In genomic region chr9:50884093-50884492, GRCm38 (mm10) we compare ENCODE assay signal across 11 mouse cellular contexts. TPM values are rescaled to one million over a fixed set of nuclear protein-coding genes. Genes with fewer than 3 reads are reported as not detected.
A peak's percentile ranks its signal among the peaks of the same experiment; 100 is the strongest.
DNase-seq lines count a peak whose midpoint lies in the region; ATAC-seq and TF ChIP-seq lines count a peak whose summit lies in the region.
"Had no signal": no experiment of that assay in that cellular context is flagged by ENCODE, and none has a peak within 500 bp of the region (broad histone marks: within the 10 kb centered on the region; RNA-seq: fewer than 3 reads in every experiment).

No protein-coding gene starts in this region.

- no peak for DNase-seq in heart, embryonic 10.5 days (ENCODE audit: low spot score)
- DNase-seq in lung, postnatal 10 days = no peak
- no peak for DNase-seq in limb, embryonic 14.5 days (ENCODE audit: low spot score)
- no peak for DNase-seq in cerebellum, adult 2 months
- DNase-seq: cerebellum, postnatal 36 days had no signal

- no peak for TF ChIP-seq POLR2A in embryonic fibroblast, embryonic 13.5 days (IDR thresholded peaks at IDR 0.05; ENCODE audit: low read depth, low read length)
- TF ChIP-seq POLR2A in limb, embryonic 14.5 days (IDR thresholded peaks at IDR 0.05; ENCODE audit: borderline replicate concordance, extremely low read depth, insufficient read depth, insufficient read length) = no peak
- TF ChIP-seq POLR2A in cerebellum, adult 2 months (IDR thresholded peaks at IDR 0.05; ENCODE audit: borderline replicate concordance, insufficient read depth, low read length) = no peak

- no peak overlapping the region for H3K9ac ChIP-seq in heart, embryonic 12.5 days
- H3K9ac ChIP-seq in lung, embryonic 15.5 days = no peak overlapping the region
- no peak overlapping the region for H3K9ac ChIP-seq in limb, embryonic 14.5 days (ENCODE audit: low read depth, low read length, severe bottlenecking)
- H3K9ac ChIP-seq in kidney, embryonic 14.5 days (ENCODE audit: low read depth, low read length) = no peak overlapping the region
- H3K9ac ChIP-seq: forebrain, embryonic 15.5 days had no signal

- H3K4me1 ChIP-seq in heart, embryonic 12.5 days (replicated peaks) = peaks cover 40% of the 10 kb centered on the region
- H3K4me1 ChIP-seq in heart, embryonic 10.5 days = peaks cover 30% of the 10 kb centered on the region
- peaks cover 48% of the 10 kb centered on the region for H3K4me1 ChIP-seq in lung, embryonic 15.5 days
- peaks cover 30% of the 10 kb centered on the region for H3K4me1 ChIP-seq in embryonic fibroblast, embryonic 13.5 days (ENCODE audit: control insufficient read depth, insufficient read depth, low read length)
- peaks cover 21% of the 10 kb centered on the region for H3K4me1 ChIP-seq in limb, embryonic 14.5 days (ENCODE audit: control insufficient read depth, insufficient read depth, low read length)
- H3K4me1 ChIP-seq in kidney, embryonic 14.5 days (ENCODE audit: control insufficient read depth, insufficient read depth, low read length) = peaks cover 9% of the 10 kb centered on the region; the same call in 1 of the 2 replicates
- peaks cover 25% of the 10 kb centered on the region for H3K4me1 ChIP-seq in cerebellum, adult 2 months (ENCODE audit: control insufficient read depth, insufficient read depth, low read length)

- no peak overlapping the region for H3K4me2 ChIP-seq in heart, embryonic 12.5 days
- no peak overlapping the region for H3K4me2 ChIP-seq in lung, embryonic 15.5 days
- no peak overlapping the region for H3K4me2 ChIP-seq in limb, embryonic 14.5 days (replicated peaks; ENCODE audit: low read depth, low read length, severe bottlenecking)
- H3K4me2 ChIP-seq in kidney, embryonic 14.5 days (replicated peaks; ENCODE audit: low read depth, low read length) = no peak overlapping the region
- H3K4me2 ChIP-seq: forebrain, embryonic 15.5 days had no signal

- H3K27ac ChIP-seq in heart, embryonic 12.5 days (ENCODE audit: poor library complexity, severe bottlenecking) = 0 out of 2 replicates have a peak overlapping the region, but pooled peaks have one; percentile 2
- no peak overlapping the region for H3K27ac ChIP-seq in heart, embryonic 10.5 days
- H3K27ac ChIP-seq in lung, embryonic 15.5 days = 0 out of 2 replicates have a peak overlapping the region, but pooled peaks have one; percentile 62
- peak overlapping the region; percentile 54 for H3K27ac ChIP-seq in embryonic fibroblast, embryonic 13.5 days (ENCODE audit: insufficient read depth, low read length)
- H3K27ac ChIP-seq in limb, embryonic 14.5 days (replicated peaks; ENCODE audit: low read depth, low read length) = peak overlapping the region; percentile 67
- no peak overlapping the region for H3K27ac ChIP-seq in kidney, embryonic 14.5 days (ENCODE audit: low read depth, low read length)
- no peak overlapping the region for H3K27ac ChIP-seq in cerebellum, adult 2 months (ENCODE audit: insufficient read depth, low read length)

- TF ChIP-seq CTCF in embryonic fibroblast, embryonic 13.5 days (IDR thresholded peaks at IDR 0.05; ENCODE audit: borderline replicate concordance, insufficient read depth, low read length) = no peak
- no peak for TF ChIP-seq CTCF in cerebellum, adult 2 months (IDR thresholded peaks at IDR 0.05; ENCODE audit: borderline replicate concordance, insufficient read depth, low read depth, low read length)

- no peaks in the 10 kb centered on the region for H3K27me3 ChIP-seq in heart, embryonic 12.5 days (replicated peaks)
- H3K27me3 ChIP-seq in heart, embryonic 10.5 days (ENCODE audit: insufficient read depth, poor library complexity, severe bottlenecking) = no peaks in the 10 kb centered on the region
- H3K27me3 ChIP-seq in lung, embryonic 15.5 days = no peaks in the 10 kb centered on the region
- no peaks in the 10 kb centered on the region for H3K27me3 ChIP-seq in limb, embryonic 14.5 days (ENCODE audit: control insufficient read depth, insufficient read depth, low read length)
- H3K27me3 ChIP-seq in kidney, embryonic 14.5 days (ENCODE audit: control insufficient read depth, insufficient read depth, low read length) = no peaks in the 10 kb centered on the region
- no peaks in the 10 kb centered on the region for H3K27me3 ChIP-seq in cerebellum, adult 2 months (ENCODE audit: control insufficient read depth, insufficient read depth, low read length)
- H3K27me3 ChIP-seq: forebrain, embryonic 15.5 days had no signal

- ATAC-seq in heart, embryonic 12.5 days (ENCODE audit: insufficient number of reproducible peaks, low FRiP score) = no peak
- ATAC-seq in lung, embryonic 15.5 days (ENCODE audit: borderline replicate concordance, extremely low read depth, low FRiP score, low TSS enrichment) = no peak
- 0 out of 2 replicates have a peak, but pooled peaks have one; percentile 29 for ATAC-seq in limb, embryonic 14.5 days (ENCODE audit: low FRiP score, low read depth)
- ATAC-seq in kidney, embryonic 14.5 days (ENCODE audit: low FRiP score, low TSS enrichment) = no peak
- ATAC-seq: forebrain, embryonic 15.5 days had no signal

- H3K36me3 ChIP-seq in heart, embryonic 12.5 days = peaks cover 48% of the 10 kb centered on the region
- peaks cover 54% of the 10 kb centered on the region for H3K36me3 ChIP-seq in heart, embryonic 10.5 days
- H3K36me3 ChIP-seq in lung, embryonic 15.5 days = peaks cover 26% of the 10 kb centered on the region
- peaks cover 22% of the 10 kb centered on the region for H3K36me3 ChIP-seq in limb, embryonic 14.5 days (ENCODE audit: control insufficient read depth, insufficient read depth, low read length)
- peaks cover 38% of the 10 kb centered on the region for H3K36me3 ChIP-seq in kidney, embryonic 14.5 days (ENCODE audit: control insufficient read depth, insufficient read depth, low read length)

- no peak overlapping the region for H3K4me3 ChIP-seq in heart, embryonic 12.5 days
- no peak overlapping the region for H3K4me3 ChIP-seq in heart, embryonic 10.5 days
- H3K4me3 ChIP-seq in lung, embryonic 15.5 days = no peak overlapping the region
- no peak overlapping the region for H3K4me3 ChIP-seq in embryonic fibroblast, embryonic 13.5 days (ENCODE audit: insufficient read depth, low read length)
- no peak overlapping the region for H3K4me3 ChIP-seq in limb, embryonic 14.5 days (replicated peaks; ENCODE audit: low read length)
- H3K4me3 ChIP-seq in kidney, embryonic 14.5 days (ENCODE audit: low read length) = no peak overlapping the region
- no peak overlapping the region for H3K4me3 ChIP-seq in cerebellum, adult 2 months (replicated peaks; ENCODE audit: insufficient read depth, low read depth, low read length)
- H3K4me3 ChIP-seq: forebrain, embryonic 15.5 days had no signal

- 83% methylated on average over 8 of the region's 8 CpGs for WGBS in heart, embryonic 12.5 days
- 83% methylated on average over 8 of the region's 8 CpGs for WGBS in heart, embryonic 10.5 days
- WGBS in lung, embryonic 15.5 days = 71% methylated on average over 8 of the region's 8 CpGs
- WGBS in limb, embryonic 14.5 days = 69% methylated on average over 8 of the region's 8 CpGs
- WGBS in kidney, embryonic 14.5 days = 86% methylated on average over 8 of the region's 8 CpGs
- 46% methylated on average over 8 of the region's 8 CpGs for WGBS in cerebellum, adult 2 months

- no peaks in the 10 kb centered on the region for H3K9me3 ChIP-seq in heart, embryonic 12.5 days (replicated peaks)
- no peaks in the 10 kb centered on the region for H3K9me3 ChIP-seq in heart, embryonic 10.5 days
- H3K9me3 ChIP-seq in lung, embryonic 15.5 days = no peaks in the 10 kb centered on the region
- H3K9me3 ChIP-seq in limb, embryonic 14.5 days (ENCODE audit: control insufficient read depth, low read length) = no peaks in the 10 kb centered on the region
- no peaks in the 10 kb centered on the region for H3K9me3 ChIP-seq in kidney, embryonic 14.5 days (ENCODE audit: control insufficient read depth, low read length)
- H3K9me3 ChIP-seq: forebrain, embryonic 15.5 days; G1E had no signal

RNA-seq across cellular contexts. Expression of gene Ppp2r1b, which starts 39.0 kb away (rescaled TPM):
- 61.1 and 62.1 TPM in 2 replicates for polyA plus RNA-seq in heart, embryonic 12.5 days (2016; fragmentation: Nextera tagmentation; extraction: Ambion mirVana)
- 95.8 and 99.3 TPM in 2 replicates for polyA plus RNA-seq in heart, embryonic 10.5 days (2016; fragmentation: Nextera tagmentation; extraction: Ambion mirVana)
- polyA plus RNA-seq in lung, embryonic 15.5 days (2015; fragmentation: Nextera tagmentation; extraction: Ambion mirVana) = 62.1 and 66.1 TPM in 2 replicates
- 32.0 and 33.9 TPM in 2 replicates for polyA plus RNA-seq in embryonic fibroblast, embryonic 13.5 days (2011; ENCODE audit: insufficient read length, low read depth, missing spikeins)
- polyA plus RNA-seq in limb, embryonic 14.5 days (2012; rRNA removed) = 25.2 and 27.3 TPM in 2 replicates
- polyA plus RNA-seq in limb, embryonic 14.5 days (2014; fragmentation: Nextera tagmentation; extraction: Ambion mirVana) = 51.0 and 53.8 TPM in 2 replicates
- polyA plus RNA-seq in kidney, embryonic 14.5 days (2014; fragmentation: Nextera tagmentation; extraction: Ambion mirVana) = 43.1 and 89.4 TPM in 2 replicates
- polyA plus RNA-seq in cerebellum, adult 2 months (2012; rRNA removed) = 30.2 and 34.7 TPM in 2 replicates

Comparison
In these comparisons a context has a peak if more than half of its experiments do, and no peak if none do; other contexts are left out.
1. H3K27ac ChIP-seq: peak in heart, embryonic 12.5 days (single experiment), lung, embryonic 15.5 days (single experiment), embryonic fibroblast, embryonic 13.5 days (single experiment) and limb, embryonic 14.5 days (single experiment); none in heart, embryonic 10.5 days (single experiment), kidney, embryonic 14.5 days (single experiment) and cerebellum, adult 2 months (single experiment).